Mouse (Mus musculus): ENCODE results near the gene Grip1. TPM values are rescaled to one million over a fixed set of nuclear protein-coding genes. Genes with fewer than 3 reads are reported as not detected.

Gene Grip1
- polyA plus RNA-seq, 1 experiment from 2014 or later, result 3.2 TPM

DNA sequence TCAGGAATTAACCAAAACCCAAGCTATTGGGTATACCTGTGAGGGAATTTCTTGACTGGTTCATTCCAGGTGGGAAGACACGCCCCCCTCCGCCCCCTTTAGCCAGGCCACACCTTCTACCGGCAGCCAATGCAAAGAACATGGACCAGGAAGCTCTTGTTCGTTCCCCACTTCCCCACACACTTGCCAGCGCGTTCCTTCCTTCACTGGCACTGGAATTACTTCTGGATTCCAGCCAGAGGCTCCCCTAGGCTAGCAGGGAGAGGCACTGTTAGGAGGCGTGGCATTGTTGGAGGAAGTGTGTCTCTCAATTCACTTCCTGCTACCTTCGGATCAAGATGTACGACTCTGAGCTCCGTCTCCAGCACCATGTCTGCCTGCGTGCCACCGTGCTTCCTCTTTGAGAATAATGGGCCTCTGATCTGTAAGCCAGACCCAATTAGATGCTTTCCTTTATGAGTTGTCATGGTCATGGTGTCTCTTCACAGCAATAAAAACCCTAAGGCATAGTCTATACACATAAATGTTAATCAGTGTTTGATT, 682.5 kb downstream of the Grip1 start:
- Histone ChIP-seq H3K9ac (ENCODE audit: low read length) (no peak overlapping the region), H3K4me2 (ENCODE audit: low read length) (no peak overlapping the region), H3K27ac (ENCODE audit: low read depth) (no peak overlapping the region), H3K9me3 (ENCODE audit: control insufficient read depth, low read length) (0 out of 2 replicates have a peak, but pooled peaks cover 4% of the 10 kb centered on the region), H3K36me3 (ENCODE audit: control insufficient read depth, insufficient read depth, low read length) (no peaks in the 10 kb centered on the region), H3K27me3 (replicated peaks; ENCODE audit: control insufficient read depth, insufficient read depth, low read length) (no peaks in the 10 kb centered on the region), H3K4me3 (ENCODE audit: low read depth, low read length) (no peak overlapping the region), H3K4me1 (replicated peaks; ENCODE audit: control insufficient read depth, insufficient read depth, low read length) (no peaks in the 10 kb centered on the region)
- ATAC-seq (replicated peaks; ENCODE audit: low FRiP score, low TSS enrichment, low read depth) (no peak), DNase-seq (ENCODE audit: low spot score) (no peak)
- WGBS, result 81% methylated on average over 12 of the region's 12 CpGs

Other genes starting within 250 kb of the Grip1 start
- 74.5 and 75.9 TPM in 2 replicates for gene Cand1, start 213.8 kb upstream of the Grip1 start, polyA plus RNA-seq (2014; fragmentation: Nextera tagmentation; extraction: Ambion mirVana)

Data from intestine, embryonic 14.5 days (tissue).